Mouse (Mus musculus) retina, postnatal 7 days (tissue): Measurements from ENCODE around the gene Fzd7.
"Not testable (repeated sequence)": the region's sequence is repeated elsewhere in the genome, so short reads cannot be mapped to it uniquely, and the experiment has no call there.

Source experiments
- DNase-seq: peaks from one replicate; pipeline ENCODE4 v3.0.0-alpha.2; 2012; ENCODE audit warnings: low read depth, low spot score

Fzd7 gene

DNA sequence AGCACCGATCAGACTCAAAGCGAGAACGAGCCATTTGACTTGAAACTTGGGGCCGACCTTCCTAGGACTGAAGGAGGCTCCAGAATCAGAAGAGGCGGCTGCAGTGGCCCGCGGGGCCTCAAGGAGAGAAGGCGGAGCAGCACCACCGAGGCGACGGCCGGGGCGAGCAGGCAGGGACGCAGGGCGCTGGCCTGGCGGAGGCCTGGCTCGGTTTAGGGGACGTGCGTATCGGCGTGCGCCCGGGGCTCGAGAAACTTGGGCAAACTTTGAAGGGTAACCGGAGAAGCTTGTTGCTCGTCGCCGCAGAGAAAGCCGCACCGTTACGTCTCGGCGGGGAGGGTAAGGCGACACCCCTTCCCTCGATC, at the start of gene Fzd7:
TSS of gene Fzd7 (plus strand) at position 94 of the 365 bp plus-strand sequence.
- DNase-seq: no peak

DNA sequence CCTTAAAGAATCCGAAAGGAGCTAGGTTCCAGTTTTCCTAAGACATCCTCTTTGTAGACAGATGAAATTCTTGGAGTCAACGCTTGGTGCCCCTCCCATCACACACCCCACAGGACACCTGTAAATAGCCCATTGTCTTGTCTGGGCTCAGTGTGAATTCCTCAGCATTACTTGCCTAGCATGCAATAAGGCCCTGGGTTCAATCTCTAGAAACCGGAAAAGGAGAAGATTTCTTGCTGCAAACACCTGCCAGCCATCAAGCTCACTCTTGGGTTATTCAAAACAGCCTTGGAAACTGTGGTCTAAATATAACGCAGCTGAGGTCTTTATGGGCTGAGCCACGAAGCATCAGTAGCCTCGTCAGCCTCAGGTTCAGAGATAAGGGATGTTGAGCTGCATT, 48.9 kb upstream of the Fzd7 start:
- DNase-seq: no peak

DNA sequence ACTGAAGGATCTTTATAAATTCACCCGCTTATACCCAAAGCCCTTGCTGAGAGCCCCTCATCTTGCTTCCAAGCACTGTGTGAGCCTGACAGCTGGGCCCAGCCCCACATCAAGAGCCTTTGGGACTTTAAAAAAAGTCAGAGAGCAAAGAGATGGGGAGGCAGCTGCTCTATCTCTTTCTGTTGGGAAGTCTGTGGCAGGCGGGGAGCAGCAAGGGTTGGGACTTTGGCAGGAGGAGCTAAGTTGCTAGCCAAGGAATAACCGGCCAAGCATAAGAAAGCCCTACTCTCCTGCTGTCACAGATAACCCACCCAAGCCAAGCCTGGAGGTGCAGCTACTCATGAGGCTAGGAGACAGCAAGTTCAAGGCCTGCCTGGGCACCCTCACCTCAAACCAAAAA, 48.2 kb upstream of the Fzd7 start:
- no peak for DNase-seq

DNA sequence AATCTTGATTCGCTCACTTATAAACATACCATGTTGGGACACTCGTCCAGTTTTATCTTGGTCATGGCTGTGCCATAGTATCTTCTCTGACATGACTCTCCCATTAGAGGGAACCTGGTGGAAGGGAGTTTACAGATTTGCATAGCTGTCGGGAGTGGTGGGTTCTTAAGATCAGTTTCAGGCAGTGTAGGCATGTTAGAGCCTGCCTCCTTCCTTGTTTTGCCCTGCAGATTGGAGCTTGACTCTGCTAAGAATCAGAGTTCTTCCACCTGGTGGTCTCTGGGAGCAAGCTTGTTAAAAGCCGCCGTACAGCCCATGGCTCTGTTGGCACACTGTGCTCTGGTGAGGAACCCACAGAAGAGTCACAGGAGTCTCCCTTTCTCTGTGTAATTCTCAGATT, 47.0 kb upstream of the Fzd7 start:
- DNase-seq: no peak

DNA sequence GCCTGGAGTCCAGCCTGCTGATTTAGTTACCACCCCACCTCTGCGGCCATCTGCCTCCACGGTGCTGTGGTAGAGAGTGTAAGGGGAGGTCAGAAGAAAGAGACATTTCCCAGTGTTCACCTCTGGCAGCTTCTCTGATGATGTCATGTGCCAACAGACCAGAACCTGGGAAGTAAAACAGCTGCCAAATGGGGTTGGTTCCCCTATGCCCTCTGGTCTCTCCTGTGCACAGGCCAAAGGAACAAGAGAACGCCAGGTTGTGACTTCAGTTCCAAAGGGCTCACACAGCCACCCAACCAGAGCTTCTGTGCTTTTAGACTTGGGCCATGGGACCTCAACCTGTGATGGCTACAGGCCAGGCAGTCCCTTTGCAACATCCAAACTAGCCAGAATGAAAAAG, 45.9 kb upstream of the Fzd7 start:
- no peak for DNase-seq

DNA sequence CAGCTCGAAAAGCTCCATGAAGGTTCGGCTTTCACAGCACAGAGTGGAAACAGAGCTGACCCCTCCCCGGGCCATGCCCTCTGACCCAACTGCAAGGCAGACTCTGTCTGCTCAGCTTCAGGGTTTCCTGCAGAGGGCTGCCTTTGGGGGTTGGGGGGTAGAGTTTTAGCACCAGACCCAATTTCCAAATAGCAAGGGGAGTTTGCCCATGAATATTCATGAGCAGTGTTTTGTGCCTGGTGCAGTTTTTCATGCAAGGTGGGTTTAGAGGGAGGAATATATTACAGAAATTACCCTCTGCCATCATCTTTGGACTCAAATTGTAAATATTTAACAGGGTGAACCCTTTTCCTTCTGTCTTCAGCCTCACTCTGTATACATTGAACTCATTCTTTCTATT, 44.3 kb upstream of the Fzd7 start:
- no peak for DNase-seq

DNA sequence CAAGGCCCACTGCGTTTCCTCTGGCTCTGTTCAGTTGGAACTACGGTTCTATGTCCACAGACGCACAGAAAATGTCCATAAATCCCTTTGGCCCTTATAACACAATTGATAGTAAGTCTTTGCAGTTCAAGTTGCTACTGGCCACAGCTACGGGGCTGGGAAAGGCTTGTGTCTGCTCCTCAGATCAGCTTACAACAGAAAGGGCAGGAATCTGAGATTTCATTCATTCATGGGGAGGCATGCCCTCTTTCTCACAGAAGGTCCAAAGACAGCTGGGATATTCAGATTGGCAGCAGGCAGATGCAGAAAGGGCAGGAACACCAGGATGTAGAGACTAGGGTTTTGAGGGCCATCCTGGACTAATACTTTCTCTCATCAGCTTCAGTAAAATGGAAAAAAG, 43.9 kb upstream of the Fzd7 start:
- DNase-seq: no peak

DNA sequence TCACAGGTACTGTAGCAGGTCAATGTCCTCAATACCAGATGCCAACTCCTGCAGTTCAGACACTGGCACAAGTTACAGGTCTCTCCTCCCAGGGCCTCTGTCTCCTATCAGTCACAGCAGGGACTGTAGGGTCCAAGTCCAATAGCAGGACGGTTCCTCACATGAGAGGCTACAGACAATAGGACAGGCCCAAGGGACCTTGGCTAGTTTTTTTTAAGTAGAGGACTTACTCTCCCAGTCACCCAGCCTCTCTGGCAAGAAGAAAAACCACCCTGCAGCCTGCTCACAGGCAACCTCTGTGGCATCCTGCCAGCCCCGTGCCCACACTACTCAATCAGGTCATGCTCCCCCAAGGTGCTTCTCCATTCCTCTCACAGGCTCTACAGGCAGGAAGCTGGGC, 43.0 kb upstream of the Fzd7 start:
- DNase-seq: no peak

DNA sequence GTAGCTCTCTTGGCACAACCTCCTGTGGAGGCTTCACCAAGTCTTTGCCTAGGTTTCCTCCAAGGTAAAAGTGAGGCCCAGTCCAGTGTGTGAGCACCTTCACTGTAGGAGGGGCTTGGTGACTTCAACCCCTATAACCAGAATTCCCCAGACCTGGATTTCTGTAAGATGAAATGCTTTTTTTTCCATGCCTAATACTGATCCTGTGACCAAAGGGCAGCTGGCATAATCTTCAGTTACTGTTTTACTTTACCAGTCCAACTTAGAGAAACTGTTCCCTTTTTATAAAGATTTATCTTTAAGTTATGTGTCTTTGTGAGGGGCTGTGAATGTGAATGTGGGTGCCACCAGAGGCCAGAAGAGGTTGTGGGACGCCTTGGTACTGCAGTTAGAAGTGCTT, 42.3 kb upstream of the Fzd7 start:
- no peak for DNase-seq

DNA sequence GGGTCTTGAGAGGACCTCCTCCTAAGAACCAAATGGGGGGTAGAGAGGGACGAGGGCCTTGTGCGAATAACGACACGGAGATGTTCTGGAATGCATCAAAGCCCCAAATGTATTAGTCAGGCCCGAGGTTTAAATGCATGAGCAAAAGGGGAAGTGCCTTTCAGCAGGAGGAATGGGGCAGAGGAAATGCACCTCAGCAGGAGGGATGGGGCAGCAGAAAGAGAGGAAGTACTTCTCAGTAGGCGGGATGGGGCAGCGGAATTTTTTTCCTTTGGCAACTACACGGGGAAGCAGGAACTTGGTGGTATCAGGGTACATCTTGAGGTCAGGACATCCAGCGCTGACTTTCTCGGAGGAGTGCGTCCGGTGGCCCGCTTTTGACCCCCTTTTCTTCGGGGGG, 39.5 kb upstream of the Fzd7 start:
- DNase-seq: not testable (repeated sequence)

DNA sequence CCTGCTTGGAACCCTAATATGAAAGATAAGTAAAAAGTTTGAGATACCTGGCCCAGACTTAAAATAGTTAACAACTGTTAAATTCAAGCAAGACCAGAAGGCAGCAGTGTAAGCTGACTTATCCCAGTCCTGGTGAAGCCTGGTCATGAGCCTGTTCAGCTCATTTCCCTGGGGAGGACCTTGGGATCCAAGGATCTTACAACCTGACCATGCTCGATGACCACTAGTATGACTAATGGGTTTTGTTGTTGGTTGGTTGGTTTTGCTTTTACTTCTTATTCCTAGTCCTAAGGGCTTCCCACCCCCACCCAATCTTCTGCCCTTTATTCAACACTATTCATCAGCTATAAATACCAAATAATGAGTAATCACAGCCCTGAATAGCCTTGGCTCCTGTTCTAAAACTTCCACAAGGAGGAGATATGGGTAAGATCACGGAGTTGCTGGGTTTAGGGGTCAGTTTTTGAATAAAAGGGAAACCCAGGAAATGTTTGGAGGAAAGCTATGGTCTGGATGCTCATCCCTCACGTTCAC, 38.0 kb upstream of the Fzd7 start:
- DNase-seq: no peak

DNA sequence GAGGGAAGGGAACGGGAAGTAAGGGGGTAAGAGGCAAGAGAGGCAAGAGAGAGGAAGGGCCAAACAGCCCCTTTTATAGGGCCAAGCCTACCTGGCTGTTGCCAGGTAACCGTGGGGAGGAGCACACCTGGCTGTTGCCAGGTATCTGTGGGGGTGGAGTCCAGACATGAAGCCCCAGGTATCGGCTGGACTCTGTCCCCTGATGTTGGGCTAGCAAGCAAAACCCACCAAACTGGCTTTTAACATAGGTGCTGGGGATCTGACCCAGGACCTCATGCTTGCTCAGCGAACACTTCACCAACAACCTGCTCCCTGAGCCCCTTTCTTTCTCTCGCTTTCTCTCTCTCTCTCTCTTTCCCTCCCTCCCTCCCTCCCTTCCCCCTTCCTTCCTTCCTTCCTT, 37.0 kb upstream of the Fzd7 start:
- DNase-seq: no peak

DNA sequence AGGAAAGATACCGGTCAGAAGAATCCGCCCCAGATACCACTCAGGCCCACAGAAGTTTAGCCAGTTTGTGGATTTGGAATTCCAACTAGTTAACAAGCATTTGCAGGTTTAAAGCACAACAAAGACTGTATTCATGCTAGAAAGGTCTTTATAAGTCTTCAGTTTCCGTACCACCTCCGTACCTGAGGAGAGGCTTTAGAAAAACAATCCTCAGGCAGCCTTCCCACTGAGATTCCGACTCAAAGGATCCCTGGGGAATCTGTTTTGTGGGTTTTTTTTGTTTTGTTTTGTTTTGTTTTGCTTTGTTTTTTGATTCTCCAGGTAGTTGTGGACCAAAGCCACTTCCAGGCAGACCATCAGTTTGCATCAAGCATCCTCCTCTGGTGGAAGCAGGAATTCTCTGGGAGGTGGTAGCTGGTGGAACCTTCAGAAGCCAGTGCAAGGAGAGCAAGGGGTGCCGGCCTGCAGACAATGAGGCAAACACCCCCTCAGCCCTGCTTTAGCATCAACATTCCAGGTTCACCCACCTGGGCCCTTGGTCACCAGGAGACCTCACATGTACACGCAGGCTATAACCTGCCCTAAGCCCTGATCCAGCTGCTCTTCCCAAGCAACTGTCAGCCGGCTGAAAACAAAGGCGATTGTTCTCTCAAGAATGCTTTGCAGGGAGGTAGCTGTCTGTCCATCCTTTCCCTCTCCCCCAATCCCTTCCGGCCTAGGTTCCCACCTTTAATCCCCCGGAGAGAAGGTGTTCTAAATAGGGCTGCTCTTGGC, 33.5 kb upstream of the Fzd7 start:
- DNase-seq: no peak

DNA sequence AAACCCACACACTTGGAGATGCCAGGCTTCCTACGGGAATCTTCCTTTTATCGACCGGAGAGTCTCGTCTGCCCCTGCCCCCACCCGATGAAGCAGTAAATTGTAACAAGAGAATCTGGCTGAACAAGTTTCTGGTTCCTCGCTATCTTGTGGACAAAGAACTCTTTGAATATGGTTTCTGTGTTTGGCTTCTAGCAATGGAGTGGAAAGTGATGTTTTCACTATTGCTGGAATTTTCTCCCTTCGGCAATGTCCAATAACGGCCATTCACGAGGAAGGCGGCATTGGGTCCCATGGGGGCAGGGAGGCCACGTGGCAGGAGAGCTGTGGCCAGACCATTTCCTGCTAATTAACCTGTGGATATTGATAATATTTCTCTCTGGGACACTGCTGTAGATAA, 32.8 kb upstream of the Fzd7 start:
- no peak for DNase-seq

DNA sequence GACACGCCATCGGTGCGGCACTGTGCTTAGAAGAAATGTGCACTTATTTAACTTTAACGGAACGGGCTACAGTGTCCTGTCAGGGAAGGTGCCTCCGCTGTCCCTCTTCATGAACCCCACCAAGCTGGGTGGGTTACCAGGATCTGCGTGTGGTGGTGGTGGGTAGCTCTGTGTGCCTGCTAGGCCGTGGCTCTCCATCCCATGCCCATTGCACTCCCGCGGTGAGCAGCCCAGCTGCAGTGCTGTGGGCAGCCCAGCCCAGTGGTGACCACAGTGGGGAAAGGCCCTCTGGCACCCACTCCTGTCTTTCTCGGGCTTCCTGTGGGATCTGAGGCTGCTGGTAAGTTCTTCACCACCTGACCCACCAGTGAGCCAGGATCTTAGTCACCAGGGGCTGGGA, 31.3 kb upstream of the Fzd7 start:
- DNase-seq: no peak

DNA sequence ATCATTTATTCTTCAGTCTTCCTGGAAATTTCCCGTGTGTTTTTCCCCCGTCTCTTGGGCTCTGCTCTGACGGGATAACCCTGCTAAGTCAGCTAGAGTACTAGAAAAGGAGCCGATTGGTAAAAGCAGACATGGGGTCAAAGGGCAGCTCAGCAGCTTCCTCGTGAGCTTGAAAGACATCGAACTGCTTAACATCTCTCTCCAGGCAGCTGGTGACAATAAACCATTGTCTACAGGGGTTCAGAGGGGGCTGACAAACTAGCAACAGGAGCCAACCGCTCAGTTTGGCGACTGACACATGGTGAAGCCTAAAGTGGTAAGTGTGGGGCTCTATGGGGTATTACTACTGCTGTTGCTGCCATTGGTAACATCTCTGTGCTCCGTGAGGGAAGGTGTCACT, 30.6 kb upstream of the Fzd7 start:
- no peak for DNase-seq

DNA sequence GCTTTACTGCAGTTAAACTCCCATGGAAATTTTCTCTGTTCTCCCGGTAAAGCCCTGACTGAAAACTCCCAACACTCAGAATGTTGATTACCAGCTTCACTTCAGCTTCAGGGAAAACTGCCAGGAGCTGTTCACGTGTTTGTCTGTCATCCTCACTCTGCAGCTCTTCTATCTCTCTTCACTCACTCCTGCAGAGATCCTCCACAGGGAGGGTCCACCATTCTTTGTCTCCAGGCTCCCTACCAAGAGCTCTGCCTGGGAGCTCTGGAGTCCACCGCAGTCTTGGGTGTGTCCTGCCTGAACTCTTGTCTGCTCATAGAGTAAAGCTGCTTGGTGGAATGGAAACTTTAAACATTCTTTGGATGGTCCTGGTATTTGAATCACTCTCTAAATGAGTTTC, 25.4 kb upstream of the Fzd7 start:
- DNase-seq: no peak

DNA sequence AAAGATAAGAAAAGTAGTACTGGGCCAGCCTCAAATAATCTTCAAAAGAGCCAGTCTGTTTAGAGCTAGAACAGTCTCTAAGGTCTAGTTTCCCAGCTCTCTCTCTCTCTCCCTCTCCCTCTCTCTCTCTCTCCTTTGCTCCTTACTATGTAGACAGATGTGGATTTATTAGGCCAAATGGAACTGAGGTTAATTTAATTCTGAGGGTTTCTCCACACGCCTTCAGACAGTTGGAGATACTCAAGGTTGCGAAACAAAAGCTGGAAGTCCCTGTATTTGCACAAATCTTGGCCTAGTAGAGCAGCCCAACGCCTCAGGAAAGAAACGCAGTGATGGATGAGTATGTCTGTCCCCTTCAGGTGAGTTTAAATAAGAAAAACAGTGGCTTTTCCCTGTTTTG, 24.4 kb upstream of the Fzd7 start:
- DNase-seq: no peak

DNA sequence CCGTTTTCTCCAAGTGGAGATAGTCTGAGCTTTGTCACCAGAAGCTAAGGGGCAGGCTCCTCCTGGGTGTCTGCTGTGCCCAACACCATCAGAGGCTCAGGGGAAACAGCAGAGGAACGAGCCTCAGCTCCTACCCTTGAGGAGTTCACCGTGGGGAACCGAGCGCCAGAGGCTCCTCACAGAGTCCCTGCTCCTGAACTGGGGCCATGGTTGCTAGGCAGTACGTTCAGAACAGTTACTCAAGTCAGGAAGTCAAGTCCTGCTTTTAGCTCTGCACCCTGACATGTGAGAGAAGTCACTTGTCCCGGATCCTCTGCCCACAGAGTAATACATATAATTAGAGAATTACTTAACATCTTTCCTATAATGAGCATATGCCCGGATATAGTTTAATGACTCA, 23.3 kb upstream of the Fzd7 start:
- DNase-seq: no peak

DNA sequence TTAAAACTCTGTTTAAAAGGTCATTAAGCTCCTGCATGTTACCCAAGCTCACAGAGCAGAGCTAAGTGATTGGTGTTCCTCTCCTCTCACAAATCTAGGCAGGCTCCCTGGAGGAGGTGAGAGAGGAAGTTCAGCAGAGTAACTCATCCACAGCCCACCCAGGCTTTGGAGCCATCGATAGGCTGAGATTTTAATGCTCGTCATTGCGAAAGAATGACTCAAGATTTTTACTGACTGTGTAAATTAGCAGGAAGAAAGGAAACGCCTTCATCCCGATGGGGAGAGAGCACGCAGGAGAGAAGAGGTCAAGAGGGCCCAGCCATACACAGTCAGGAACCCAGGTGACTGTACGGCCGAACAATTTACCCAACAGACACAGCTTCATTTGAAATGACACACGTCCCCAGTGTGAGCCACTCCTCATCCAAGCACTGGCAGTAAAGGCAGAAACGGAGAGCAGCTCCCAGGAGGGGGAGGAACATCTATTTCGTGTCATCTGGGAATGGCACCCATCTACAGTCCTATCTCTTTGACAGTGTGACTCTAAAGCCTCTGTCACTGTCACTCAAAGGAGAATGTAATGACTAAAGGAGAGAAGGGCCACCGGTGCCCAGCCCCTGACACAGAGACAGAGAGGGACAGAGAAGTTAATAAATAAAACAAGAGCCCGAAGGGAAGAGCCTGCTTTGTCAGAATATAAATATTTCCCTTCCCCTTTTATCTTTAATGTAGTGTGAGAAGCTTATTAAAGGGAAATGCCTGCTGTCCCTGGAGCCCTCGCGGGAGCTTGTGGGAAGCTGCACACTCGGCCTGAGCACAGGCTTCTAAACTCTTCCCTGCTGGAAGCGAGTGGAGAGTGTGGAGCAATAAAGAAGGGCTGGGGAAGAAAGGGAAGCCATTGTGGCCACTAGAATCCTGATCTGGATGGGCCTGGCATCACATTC, 17.3 kb upstream of the Fzd7 start:
- no peak for DNase-seq

DNA sequence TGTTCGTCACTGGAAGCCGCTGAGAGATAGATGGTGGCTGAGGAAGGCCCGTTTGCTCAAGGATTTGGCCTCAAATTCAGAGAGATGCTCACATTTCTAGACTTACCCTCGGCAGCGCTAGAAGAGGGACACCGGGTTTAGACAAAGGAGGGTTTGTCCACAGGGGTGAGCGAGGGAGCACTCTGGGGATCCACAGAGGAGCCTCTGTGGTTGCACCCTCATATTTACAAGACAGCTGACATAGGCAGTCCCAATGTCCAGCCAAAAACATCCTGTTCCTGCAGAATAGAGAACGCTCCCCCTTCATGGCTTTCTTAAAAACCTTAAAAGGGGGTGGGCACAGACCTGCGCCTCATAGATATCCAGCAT, 16.6 kb upstream of the Fzd7 start:
- DNase-seq: no peak

DNA sequence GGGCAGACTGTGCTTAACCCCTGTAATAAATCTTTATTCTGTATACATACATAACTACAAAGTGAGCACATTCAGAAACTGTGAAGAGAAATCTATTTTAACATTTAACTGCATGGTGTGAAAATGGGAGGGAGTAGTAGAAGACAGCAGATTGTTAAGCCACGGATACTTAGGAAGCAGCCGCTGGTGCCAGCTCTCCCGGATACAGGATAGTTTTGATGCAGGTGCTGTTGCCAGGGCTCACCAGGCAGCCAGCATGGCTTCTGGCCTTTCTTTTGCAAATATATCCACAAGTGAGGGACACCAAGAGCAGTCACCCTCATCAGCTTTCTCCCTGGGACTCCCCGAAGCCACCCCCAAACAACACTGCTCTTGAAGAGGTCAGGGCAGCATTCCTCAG, 13.1 kb upstream of the Fzd7 start:
- DNase-seq: no peak

DNA sequence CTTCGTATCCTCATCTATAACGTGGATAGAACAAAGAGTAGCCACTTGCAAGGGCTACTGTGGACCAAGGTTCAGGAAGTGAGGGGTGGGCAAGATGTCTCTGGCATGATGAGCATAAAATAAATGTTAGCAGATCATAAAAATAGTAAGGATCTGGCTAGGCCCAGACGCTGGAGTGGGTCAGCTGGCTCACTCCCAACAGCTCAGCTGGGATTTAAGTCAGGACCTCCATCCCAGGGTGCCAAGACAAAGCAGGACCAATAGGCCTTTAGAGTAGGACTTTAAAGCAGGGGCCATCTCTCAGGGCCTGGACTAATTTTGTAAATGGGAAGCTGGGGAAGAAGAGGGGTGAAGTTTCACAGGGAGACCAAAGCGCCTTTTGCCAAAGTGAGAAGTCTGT, 11.5 kb upstream of the Fzd7 start:
- DNase-seq: no peak
